Mouse (Mus musculus): ENCODE measurements at regions not wholly inside any gene's neighbourhood (a gene's known extent, or its start where the extent isn't known, plus 50 kb on each side); places are given as distances from the start of the nearest gene placed in this dataset.

DNA sequence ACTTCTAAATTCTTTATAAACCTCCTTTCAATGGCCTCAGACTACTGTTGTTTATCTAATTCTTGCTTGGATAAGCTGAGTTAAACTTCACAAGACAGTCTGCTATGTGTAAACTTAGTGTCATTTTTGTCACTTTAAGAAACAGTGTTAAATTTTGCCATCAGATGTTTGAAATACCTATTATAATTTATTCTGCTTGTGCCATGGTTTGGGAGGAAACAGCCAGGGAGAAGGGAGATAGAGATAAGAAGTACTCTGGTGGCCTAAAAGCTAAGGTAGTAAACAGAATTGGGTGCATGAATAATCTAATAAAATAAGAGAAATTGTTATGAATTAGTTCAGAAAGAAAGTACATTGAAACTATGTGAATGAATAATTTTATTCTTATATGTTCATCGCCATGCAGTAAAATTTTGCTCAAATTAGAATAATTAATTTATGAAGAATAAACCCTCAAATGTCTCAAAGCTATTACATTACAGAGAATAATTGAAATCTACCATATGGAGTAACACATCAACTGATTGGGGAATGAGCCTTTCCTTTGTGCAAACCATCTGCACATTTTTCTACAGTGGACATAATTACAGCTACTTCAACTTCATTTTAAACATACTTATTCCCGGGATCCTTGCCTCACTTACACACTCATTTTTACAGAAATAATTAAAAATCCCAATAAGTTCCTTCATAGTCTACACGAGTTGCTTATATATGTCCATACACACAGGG is 982.3 kb downstream of the Fam181b start:
- Histone ChIP-seq H3K4me3 (no peak overlapping the region), H3K4me2 (replicated peaks) (no peak overlapping the region), H3K27ac (no peak overlapping the region), H3K9me3 (replicated peaks) (no peaks in the 10 kb centered on the region), H3K36me3 (no peaks in the 10 kb centered on the region), H3K4me1 (no peaks in the 10 kb centered on the region), H3K27me3 (no peaks in the 10 kb centered on the region), H3K9ac (no peak overlapping the region)
- 88% methylated on average over 3 of the region's 3 CpGs for WGBS
- ATAC-seq (ENCODE audit: low FRiP score), result no peak
